Mouse (Mus musculus) cerebellum, adult 11-12 months (tissue): ENCODE measurements around the gene Cited2.

Source experiments
- DNase-seq: peaks from one replicate; pipeline ENCODE4 v3.0.0; 2022

Cited2 gene

GRCm38 (mm10) chr10:17723871-17724741, 1.1 kb downstream of the Cited2 start:
- no peak for DNase-seq

- peak; percentile 8 for DNase-seq
Observed at GRCm38 (mm10) chr10:17725037-17725584, 2.1 kb downstream of the Cited2 start.

- DNase-seq = peak; percentile 5
Observed at GRCm38 (mm10) chr10:17725644-17726372, 2.8 kb downstream of the Cited2 start.

GRCm38 (mm10) chr10:17726373-17726720, 3.3 kb downstream of the Cited2 start:
- DNase-seq = peak; percentile 33

- peak; percentile 61 for DNase-seq
Observed at GRCm38 (mm10) chr10:17727161-17727925, 4.3 kb downstream of the Cited2 start.

GRCm38 (mm10) chr10:17727926-17728279, 4.9 kb downstream of the Cited2 start:
- no peak for DNase-seq

- DNase-seq = no peak
Observed at GRCm38 (mm10) chr10:17728711-17729110, 5.7 kb downstream of the Cited2 start.

- DNase-seq = peak; percentile 15
Observed at GRCm38 (mm10) chr10:17729476-17729875, 6.5 kb downstream of the Cited2 start.

GRCm38 (mm10) chr10:17733057-17733456, 10.0 kb downstream of the Cited2 start:
- peak; percentile 62 for DNase-seq

- DNase-seq = no peak
Observed at GRCm38 (mm10) chr10:17742581-17742980, 19.6 kb downstream of the Cited2 start.

GRCm38 (mm10) chr10:17752478-17752877, 29.5 kb downstream of the Cited2 start:
- no peak for DNase-seq

- DNase-seq = no peak
Observed at GRCm38 (mm10) chr10:17759772-17760171, 36.8 kb downstream of the Cited2 start.

- no peak for DNase-seq
Observed at GRCm38 (mm10) chr10:17760750-17761613, 38.0 kb downstream of the Cited2 start.

GRCm38 (mm10) chr10:17761652-17762051, 38.6 kb downstream of the Cited2 start:
- no peak for DNase-seq

- DNase-seq = no peak
Observed at GRCm38 (mm10) chr10:17762946-17763345, 39.9 kb downstream of the Cited2 start.

- DNase-seq = no peak
Observed at GRCm38 (mm10) chr10:17769856-17770255, 46.8 kb downstream of the Cited2 start.

GRCm38 (mm10) chr10:17772364-17772763, 49.3 kb downstream of the Cited2 start:
- DNase-seq = no peak

- DNase-seq = no peak
Observed at GRCm38 (mm10) chr10:17774366-17774765, 51.3 kb downstream of the Cited2 start.

GRCm38 (mm10) chr10:17775079-17775478, 52.1 kb downstream of the Cited2 start:
- DNase-seq = no peak
